Mouse (Mus musculus) liver, embryonic 14.5 days (tissue): ENCODE data around the gene Zfp423. TPM values are rescaled to one million over a fixed set of nuclear protein-coding genes. Genes with fewer than 3 reads are reported as not detected.

Experiments used
- ATAC-seq: fragments of 200-750 bp; cut with Nextera tagmentation; 2 replicates; pipeline ENCODE4 v1.8.0; 2017; ENCODE audit warnings: moderate number of reproducible peaks, mild to moderate bottlenecking, moderate library complexity; ENCODE audit not compliant: insufficient read depth
- DNase-seq, 3 experiments: peaks; one replicate each; pipeline ENCODE4 v3.0.0-alpha.2; 2012 to 2013; ENCODE audit warnings: low read depth in 3 of 3, low spot score in 3 of 3
- H3K27ac ChIP-seq: fragments of 300-500 bp; sonication (generic); 2 replicates; pipeline ENCODE4 v1.5.1; 2014; ENCODE audit warnings: moderate library complexity, mild to moderate bottlenecking, control low read depth, inconsistent platforms
- H3K27me3 ChIP-seq: fragments of 300-500 bp; sonication (generic); 2 replicates; pipeline ENCODE4 v1.6.1; 2014; ENCODE audit warnings: mild to moderate bottlenecking, low read length, moderate library complexity; ENCODE audit not compliant: control insufficient read depth, insufficient read depth
- H3K36me3 ChIP-seq: fragments of 300-500 bp; sonication (generic); replicated peaks from 2 replicates; pipeline ENCODE4 v1.6.1; 2014; ENCODE audit warnings: low read depth; ENCODE audit not compliant: control insufficient read depth, insufficient read depth
- H3K4me1 ChIP-seq, 2 experiments: fragments of 200-500 bp in 1 of 2; fragments of 300-500 bp in 1 of 2; sonication (generic) in 1 of 2; replicated peaks; 2 replicates each; pipeline ENCODE4 v1.6.1; 2012 to 2014; ENCODE audit warnings: antibody characterized with exemption in 1 of 2, inconsistent platforms in 1 of 2, low read length in 1 of 2; ENCODE audit not compliant: control insufficient read depth in 2 of 2, insufficient read depth in 2 of 2
- H3K4me2 ChIP-seq: fragments of 300-500 bp; sonication (generic); 2 replicates; pipeline ENCODE4 v1.6.1; 2014; ENCODE audit warnings: low read depth, mild to moderate bottlenecking, control low read depth, moderate library complexity
- H3K4me3 ChIP-seq, 2 experiments: fragments of 200-500 bp in 1 of 2; fragments of 300-500 bp in 1 of 2; sonication (generic) in 1 of 2; 2 replicates each; pipeline ENCODE4 v1.5.1; 2012 to 2014; ENCODE audit warnings: low read depth in 2 of 2, low read length in 2 of 2, mild to moderate bottlenecking in 2 of 2, control low read depth in 1 of 2, inconsistent platforms in 1 of 2, moderate library complexity in 1 of 2; ENCODE audit not compliant: insufficient read depth in 1 of 2
- H3K9ac ChIP-seq: fragments of 300-500 bp; sonication (generic); replicated peaks from 2 replicates; pipeline ENCODE4 v1.6.1; 2014; ENCODE audit warnings: mild to moderate bottlenecking, control low read depth, moderate library complexity
- H3K9me3 ChIP-seq: fragments of 300-500 bp; sonication (generic); 2 replicates; pipeline ENCODE4 v1.6.1; 2016; ENCODE audit warnings: low read length, mixed read lengths; ENCODE audit not compliant: control insufficient read depth
- CTCF ChIP-seq: IDR thresholded peaks from 2 replicates; pipeline ENCODE4 v1.5.1; 2016; ENCODE audit warnings: antibody characterized with exemption, low read depth, control low read depth
- EP300 ChIP-seq: IDR thresholded peaks from 2 replicates; pipeline ENCODE4 v1.6.1; 2016; ENCODE audit warnings: antibody characterized with exemption, low read depth
- WGBS: fragments of 180-500 bp; shearing (Covaris S2); extraction: QIAGEN DNeasy Blood & Tissue Kit; methylation state at CpG from one replicate; pipeline ENCODE4 v1.1.7; 2014; ENCODE audit not compliant: insufficient replicate concordance; 5-methylcytosine and 5-hydroxymethylcytosine counted together
- polyA plus RNA-seq, 2 experiments: library from polyadenylated mRNA; depleted of rRNA in 1 of 2; stranded (reverse) in 1 of 2; unstranded in 1 of 2; fragments of >200 nt; fragmentation: Nextera tagmentation in 1 of 2; extraction: Ambion mirVana in 1 of 2; gene quantifications; 2 replicates each; pipeline versions ENCODE4 v1.2.1 to v1.2.3; 2012 to 2014

The Zfp423 gene
- polyA plus RNA-seq, 2 experiments = 0.52 to 0.60 TPM

DNA sequence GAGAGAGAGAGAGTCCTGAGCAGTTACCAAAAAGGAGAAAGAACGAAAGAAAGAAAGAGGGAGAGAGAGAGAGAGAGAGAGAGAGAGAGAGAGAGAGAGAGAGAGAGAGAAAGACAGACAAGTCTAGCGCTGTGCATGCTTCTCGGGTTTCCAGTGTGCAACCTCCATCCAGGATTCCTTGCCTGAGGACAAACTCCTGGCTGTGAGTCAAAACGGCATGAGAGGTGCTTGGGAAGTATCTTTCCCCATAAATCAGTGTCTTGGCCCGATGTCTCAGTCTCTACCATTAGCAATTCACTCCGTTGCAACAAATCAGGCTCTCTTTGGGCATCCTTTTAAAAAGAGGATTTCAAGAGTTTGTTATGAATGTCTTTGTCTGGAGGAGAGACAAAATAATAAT lies 36.9 kb downstream of the Zfp423 start:
- TF ChIP-seq EP300 (no peak), CTCF (no peak)
- ATAC-seq = no peak
- H3K27ac ChIP-seq = no peak overlapping the region
- WGBS = 58% methylated on average over 6 of the region's 6 CpGs
- no peak overlapping the region for H3K4me3 ChIP-seq
- no peak overlapping the region for H3K9ac ChIP-seq
- no peaks in the 10 kb centered on the region for H3K9me3 ChIP-seq
- no peaks in the 10 kb centered on the region for H3K36me3 ChIP-seq
- H3K4me1 ChIP-seq = no peaks in the 10 kb centered on the region
- no peak for DNase-seq
- H3K4me2 ChIP-seq = no peak overlapping the region
- H3K27me3 ChIP-seq = no peaks in the 10 kb centered on the region

DNA sequence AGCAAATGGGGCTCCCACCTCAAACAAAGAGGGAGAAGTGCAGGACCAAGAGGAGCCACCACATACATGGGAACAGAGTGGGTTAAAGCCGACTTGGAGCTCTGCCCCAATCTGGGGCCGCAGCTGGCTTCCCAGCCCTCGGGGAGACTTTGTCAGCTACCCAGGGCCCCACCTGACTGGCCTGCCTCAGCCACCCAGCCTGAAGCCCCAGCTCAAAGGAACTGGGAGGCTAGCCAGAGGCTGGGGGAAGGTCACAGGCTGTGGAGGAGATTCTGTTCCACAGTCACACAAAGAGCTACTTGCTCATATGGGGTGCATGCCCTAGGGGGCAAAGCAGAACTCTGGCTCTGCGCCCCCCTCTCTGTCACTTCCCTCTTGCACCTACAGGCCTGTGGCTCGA lies 41.4 kb downstream of the Zfp423 start:
- no peaks in the 10 kb centered on the region for H3K27me3 ChIP-seq
- no peaks in the 10 kb centered on the region for H3K36me3 ChIP-seq
- ATAC-seq = no peak
- DNase-seq = no peak
- 47% methylated on average over 5 of the region's 5 CpGs for WGBS
- H3K9me3 ChIP-seq = no peaks in the 10 kb centered on the region
- no peak overlapping the region for H3K27ac ChIP-seq
- no peaks in the 10 kb centered on the region for H3K4me1 ChIP-seq
- no peak overlapping the region for H3K4me2 ChIP-seq
- H3K4me3 ChIP-seq = no peak overlapping the region
- TF ChIP-seq CTCF (no peak), EP300 (no peak)
- H3K9ac ChIP-seq = no peak overlapping the region

DNA sequence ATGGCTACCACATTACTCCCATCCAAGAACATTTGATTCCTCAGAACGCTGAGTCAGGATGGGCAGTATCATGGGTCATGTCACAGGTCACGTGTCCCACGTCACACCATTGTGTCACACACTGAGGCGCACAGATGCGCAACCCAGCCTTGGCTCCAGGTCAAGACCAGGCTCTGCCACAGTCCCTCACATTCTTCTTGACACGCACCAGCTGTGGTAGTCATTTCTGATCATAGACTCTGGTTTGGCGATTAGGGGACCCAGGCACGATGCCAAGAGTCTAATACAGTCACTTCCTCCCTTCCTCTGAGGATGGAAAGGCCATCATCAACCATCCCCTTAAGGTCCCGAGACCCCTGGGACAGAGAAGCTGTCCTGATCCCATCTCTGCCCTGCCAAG lies 43.6 kb downstream of the Zfp423 start:
- Histone ChIP-seq H3K4me2 (no peak overlapping the region), H3K4me3 (no peak overlapping the region), H3K9me3 (no peaks in the 10 kb centered on the region), H3K4me1 (no peaks in the 10 kb centered on the region), H3K36me3 (no peaks in the 10 kb centered on the region), H3K27me3 (no peaks in the 10 kb centered on the region), H3K9ac (no peak overlapping the region), H3K27ac (no peak overlapping the region)
- DNase-seq (no peak), ATAC-seq (no peak)
- TF ChIP-seq EP300 = no peak
- no peak for TF ChIP-seq CTCF
- WGBS = 63% methylated on average over 9 of the region's 9 CpGs

DNA sequence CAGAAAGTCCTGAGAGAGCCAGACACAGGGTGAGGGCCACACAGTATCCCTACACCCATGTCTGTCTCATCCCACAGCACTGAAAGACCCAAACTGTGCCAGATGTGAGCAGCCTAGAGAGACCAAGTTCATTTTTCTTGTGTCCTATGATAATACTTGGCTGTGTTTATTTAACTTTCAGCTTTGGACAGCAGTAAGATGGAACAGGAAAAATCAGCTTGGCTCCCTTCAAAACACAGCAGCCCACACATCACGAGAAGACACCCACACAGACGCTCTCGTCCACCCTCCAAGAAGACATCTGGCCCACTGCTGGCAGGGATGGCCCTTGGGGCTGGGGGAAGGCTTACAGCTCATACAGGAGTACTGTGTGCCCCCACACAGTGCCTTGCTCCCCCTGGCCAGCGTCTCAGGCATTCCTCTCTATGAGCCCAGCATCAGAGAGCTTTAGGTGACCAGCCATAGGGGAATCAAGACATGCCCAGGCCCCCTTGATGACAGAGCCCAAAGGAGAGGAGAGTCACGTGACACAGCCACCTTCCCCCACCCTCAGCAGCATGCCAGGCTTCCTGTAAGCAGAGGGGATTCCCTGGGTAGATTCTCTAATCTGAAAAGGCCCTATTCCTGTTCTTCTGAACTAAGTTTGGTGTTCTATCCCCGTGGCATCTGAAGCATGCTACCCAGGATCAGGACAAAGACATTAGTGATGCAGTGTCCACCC lies 45.0 kb downstream of the Zfp423 start:
- Histone ChIP-seq H3K9ac (no peak overlapping the region), H3K27ac (no peak overlapping the region), H3K27me3 (no peaks in the 10 kb centered on the region), H3K4me2 (no peak overlapping the region), H3K36me3 (no peaks in the 10 kb centered on the region), H3K4me1 (no peaks in the 10 kb centered on the region), H3K4me3 (no peak overlapping the region), H3K9me3 (no peaks in the 10 kb centered on the region)
- no peak for TF ChIP-seq CTCF
- TF ChIP-seq EP300 = no peak
- no peak for DNase-seq
- no peak for ATAC-seq
- 43% methylated on average over 6 of the region's 6 CpGs for WGBS

DNA sequence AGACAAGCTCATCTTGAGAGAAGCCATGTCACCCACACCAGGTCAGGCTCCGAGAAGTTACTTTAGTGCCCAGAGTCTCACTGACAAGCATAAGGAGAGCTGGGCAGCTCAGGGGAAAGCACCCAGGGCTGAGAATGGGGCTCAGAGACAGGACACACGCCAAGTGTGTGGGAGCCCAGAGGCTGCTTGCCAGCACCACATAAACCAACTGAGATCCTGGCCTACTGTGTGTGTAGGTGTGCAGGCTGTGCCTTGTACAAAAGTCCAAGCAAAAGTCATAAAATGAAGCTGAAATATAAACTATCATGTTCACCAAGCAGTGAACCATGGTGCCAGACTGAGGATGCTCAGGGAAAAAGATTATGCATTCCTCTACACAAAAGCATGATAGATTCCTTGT lies 50.5 kb downstream of the Zfp423 start:
- no peak for ATAC-seq
- no peaks in the 10 kb centered on the region for H3K4me1 ChIP-seq
- no peaks in the 10 kb centered on the region for H3K36me3 ChIP-seq
- no peak overlapping the region for H3K9ac ChIP-seq
- no peak overlapping the region for H3K4me3 ChIP-seq
- H3K4me2 ChIP-seq = no peak overlapping the region
- DNase-seq = no peak
- no peak overlapping the region for H3K27ac ChIP-seq
- 40% methylated on average over 2 of the region's 2 CpGs for WGBS
- no peaks in the 10 kb centered on the region for H3K27me3 ChIP-seq
- no peaks in the 10 kb centered on the region for H3K9me3 ChIP-seq
- TF ChIP-seq EP300 (no peak), CTCF (no peak)
